Mouse (Mus musculus): ENCODE results near the gene Ttc12.
A peak's percentile ranks its signal among the peaks of the same experiment; 100 is the strongest.

The Ttc12 gene

DNA sequence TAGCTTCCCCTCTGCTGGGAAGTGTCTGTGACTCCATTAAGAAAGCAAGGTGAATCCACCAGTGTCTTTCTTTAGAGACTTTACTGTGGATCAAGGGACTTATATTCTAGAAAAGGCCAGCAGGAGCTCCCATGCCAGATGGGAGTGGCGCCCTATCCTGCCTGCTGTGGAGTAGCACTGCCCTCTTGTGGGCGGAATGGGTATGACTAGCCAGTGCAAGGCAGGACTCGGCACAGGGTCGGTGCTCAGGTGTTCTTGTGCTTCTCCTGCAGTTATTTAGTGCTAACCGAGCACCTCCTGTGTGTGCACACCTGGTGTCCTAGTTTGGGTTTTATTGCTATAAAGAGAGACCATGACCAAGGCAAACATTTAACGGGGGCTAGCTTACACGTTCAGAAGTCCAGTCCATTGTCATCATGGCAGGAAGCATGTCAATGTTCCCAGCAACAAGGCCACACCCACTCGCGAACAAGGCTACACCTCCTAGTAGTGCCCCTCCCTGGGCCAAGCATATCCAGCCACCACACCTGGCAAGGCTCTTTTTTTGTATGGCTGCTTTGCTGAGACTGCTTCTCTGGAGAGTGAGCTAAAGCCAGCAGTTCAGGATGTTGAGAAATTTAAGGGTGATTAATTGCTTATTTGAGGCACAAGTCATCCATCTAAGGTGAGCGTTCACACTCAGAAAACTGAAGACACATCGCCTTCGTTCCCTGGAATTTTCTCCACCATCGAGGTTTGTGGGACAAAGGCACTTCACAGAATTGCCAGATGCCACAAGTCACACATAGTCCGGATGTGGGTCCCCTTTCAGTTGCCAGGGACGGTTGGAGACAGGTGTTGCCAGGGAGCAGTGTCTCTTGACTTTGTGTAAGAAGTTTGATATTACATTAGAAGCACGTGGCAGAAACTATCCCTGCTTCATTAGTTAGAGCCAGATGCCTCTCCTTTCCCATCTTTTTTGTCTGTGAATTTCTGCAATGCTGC is 3.2 kb upstream of the Ttc12 start:
- DNase-seq (ENCODE audit: low read depth): peak; percentile 37

DNA sequence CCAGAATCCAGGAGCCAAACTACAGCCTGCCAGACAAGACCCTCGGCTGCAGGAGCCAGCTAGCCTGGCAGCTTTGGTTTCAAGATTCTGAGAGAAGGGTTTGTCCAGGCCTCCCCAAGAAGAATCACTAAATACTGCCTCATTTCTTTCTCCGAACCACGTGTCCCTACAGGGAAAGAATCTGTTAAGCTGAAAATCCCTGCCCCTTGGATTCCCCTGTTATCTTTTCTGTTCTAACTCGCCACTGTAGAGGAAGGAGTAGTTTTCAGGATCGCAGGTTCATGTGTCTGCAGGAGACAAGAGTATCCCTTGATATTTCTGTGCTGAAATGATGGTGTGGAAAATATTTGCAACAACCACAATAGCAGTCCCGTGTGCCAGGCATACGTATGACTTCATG is 2.2 kb upstream of the Ttc12 start:
- no peak for DNase-seq (ENCODE audit: low read depth)

DNA sequence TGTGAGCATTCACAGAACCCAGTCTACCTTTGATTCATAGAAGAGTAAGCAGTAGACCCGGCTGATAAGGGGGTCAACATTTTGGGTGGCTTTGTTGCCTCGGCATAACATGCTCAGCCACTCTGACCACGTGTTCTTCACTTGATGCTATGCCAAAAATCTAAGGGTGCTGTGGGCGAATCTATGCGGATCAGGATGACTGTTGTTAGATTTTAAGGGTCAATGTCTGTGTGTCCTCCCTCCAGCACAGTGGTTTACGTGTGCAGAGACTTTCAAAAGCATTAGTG is 1.6 kb upstream of the Ttc12 start:
- no peak for DNase-seq (ENCODE audit: low read depth)

DNA sequence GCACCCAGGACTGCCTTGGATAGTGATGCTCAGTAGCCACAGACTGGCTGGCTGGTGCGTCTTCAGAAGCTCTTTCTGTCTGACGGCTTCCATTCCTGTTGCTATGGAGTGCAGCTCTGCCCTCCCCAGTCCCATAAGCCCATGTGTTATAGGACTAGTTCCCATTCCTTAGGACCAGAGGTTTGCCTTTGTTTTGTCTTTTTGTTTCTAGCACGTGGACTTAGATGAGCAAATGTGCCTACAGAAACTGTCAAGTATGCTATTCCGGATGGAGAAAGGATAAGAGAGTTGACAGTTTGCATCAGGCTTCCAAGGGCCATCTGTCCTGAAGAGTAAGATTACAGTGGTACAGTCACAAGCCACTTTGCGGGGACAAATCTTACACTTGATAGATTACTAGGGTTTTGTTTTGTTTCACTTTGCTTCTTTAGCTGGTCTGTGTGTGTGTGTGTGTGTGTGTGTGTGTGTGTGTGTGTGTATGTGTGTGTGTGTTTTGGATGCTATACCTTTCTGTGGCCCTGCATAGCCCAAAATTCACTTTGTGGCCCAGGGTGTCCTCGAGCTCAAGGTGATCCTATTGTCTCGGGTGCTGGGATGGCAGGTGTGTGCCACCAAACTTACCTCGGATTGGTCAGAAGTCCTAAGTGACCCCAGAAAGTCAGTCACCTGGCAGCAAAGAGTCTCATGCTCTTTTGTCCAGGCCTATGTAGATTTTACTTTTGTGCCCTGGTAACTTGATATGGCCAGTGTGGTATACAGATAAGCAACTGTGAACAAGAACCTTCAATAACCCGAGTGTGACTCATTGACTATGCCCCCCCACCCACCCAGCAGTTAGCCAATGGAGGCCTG is 1.0 kb upstream of the Ttc12 start:
- no peak for DNase-seq (ENCODE audit: low read depth)

DNA sequence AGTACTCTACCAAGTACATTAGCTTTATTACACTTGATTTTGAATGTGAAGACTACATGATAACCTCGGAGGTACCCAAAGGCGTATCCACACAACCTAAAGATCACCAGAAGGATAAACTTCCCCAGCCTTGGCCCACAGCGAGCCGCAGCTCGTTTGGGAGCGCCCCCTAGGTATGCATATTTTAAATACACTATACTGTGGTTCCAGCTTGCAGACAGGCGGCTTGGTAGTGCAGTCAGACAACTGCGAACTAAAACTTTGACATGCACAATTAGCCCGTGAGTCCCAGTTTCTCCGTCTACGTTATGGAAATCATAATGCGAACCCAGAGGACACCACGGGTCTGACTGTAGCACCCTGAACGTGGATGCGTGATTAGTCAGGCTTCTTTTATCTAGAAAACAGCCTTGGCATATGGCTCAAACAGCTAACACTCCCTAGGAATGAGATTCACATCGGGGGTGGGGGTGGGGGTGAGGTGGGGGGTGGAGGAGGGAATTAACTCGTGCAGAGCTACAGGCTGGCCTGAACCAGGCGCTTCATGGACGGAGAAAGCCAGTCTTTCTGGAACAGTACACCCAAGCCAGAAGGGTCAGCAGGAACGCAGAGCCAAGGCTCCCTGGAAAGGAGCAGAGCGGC is 654 bp downstream of the Ttc12 start:
- peak; percentile 15 for DNase-seq (ENCODE audit: low read depth)

DNA sequence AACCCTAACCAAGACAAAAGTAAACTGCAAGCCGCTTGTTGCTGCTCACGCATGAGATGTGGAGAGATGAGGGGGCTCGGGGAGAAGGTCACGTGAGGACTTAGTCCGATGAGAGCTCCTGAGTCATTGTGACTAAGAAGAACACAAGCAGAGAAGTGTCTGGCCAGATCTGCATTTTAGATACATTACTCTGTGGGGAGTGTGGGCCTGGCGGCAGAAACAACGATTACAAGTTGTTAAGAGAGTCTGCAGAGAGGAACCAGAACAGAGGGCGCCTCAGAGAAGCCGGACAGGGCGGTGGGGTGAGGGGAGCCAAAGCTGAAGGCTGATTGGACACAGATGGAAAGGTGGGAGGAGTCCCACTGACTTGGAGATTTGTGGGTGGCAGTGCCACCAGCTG is 2.7 kb downstream of the Ttc12 start:
- DNase-seq (ENCODE audit: low read depth): peak; percentile 25

DNA sequence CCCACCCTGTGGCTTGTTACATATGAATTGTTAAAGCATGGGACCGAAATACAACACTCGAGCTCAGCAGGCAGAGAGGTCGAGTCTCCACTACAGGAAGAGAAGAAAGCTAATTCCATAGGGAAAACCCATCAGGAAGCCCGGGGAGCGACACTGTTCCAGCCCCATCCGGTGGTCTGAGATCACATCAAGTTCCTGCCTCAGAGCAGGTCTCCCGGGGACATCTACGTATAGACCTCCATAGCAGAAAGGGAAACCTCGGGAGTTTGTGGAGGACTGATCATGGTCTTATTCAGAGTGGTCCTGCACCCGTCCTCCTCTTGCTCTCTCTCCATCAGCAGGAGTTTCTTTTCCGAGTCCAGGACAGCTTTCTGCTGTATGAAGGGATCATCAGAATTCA is 13.9 kb downstream of the Ttc12 start:
- DNase-seq (ENCODE audit: low read depth): no peak

DNA sequence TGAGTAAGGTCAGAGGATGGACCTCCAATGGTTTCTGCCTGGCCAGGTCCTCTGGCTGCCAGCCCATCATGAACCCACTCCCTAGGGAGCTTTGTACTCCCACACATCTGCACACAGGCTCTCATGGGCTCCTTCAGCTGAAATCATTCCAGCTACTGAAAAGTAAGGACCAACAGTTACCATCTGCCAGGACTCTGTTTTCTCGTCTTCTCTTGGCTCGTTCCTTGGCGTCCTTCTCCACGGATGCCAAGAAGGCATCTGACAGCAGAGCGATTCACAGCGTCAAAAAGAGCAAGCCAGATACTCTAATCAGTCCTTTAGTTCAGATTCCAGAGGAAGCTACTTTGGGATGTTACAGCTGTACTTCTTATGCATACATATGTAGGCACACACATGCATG is 15.1 kb downstream of the Ttc12 start:
- no peak for DNase-seq (ENCODE audit: low read depth)

DNA sequence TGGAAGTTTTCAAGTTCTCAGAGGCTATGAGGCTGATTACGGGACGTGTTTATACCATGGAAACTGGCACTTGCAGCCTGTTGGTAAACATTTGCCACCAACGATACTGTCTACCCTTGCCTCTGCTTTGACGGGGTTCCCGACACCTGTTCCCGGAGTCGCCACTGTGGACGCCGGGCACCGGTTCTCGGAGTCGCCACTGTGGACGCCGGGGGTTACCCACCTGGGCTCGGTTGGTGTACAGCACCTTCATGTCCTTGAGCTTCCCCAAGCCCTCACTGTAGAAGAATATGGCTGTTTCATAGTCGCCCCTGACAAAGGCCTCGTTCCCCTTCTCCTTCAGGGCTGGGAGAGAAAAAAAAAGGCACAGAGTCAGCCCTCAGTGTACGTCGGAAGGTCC is 16.0 kb downstream of the Ttc12 start:
- no peak for DNase-seq (ENCODE audit: low read depth)

DNA sequence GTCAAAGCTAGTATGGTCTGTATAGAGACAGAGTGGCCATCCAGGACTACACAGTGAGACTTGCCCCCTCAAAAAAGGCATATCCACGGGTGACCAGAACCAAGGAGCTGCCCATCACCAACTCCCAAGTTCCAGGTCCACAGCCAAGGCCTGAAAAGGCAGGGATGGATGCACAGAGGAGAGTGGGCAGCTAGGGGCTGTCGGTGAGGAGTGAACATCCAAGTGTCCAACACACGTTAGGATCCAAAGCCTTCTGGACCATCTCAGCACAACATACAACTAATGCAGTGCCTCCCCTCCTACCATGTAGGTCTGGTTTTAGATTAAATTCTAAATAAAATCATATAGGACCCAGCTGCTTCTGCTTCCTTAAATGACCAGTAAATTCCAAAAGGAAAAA is 29.9 kb downstream of the Ttc12 start:
- no peak for DNase-seq (ENCODE audit: low read depth)

DNA sequence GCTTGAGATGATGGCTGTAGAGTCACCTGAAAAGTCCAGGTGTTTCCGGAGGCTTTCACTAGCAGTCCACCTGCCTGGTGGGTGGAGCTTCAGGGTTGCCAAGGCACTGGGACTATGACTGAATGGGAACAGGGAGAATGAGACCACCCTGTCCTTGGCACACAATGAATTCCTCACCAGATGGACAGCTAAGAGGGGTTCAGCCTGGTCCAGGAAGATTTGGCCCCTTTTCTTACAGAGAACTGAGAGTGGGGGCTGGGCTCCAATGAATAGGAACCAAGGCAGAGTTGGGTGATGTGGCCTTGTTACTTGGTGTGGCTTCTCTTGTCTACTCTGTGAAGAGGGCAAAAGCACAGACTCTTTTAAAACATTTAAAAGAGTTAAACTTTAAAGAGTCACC is 33.6 kb downstream of the Ttc12 start:
- DNase-seq (ENCODE audit: low read depth): no peak

DNA sequence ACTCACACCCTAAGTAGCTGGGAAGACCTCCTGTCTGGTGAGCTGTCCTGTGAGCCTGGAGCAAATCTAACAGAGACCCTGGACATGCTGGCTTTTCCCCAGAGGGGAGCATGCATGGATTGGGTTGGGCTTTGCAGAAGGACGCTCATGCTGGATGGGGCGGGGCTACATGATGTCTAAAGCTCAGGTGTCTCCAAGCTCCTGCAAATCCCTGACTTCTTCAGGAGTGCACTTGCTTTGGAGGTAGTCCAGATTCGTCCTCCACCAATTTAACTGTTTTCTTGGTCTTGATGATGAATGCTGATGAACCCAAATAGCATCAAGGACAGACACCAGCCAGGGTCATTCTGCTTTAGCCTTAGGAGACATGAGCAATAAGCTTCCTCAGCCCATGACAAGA is 35.5 kb downstream of the Ttc12 start:
- DNase-seq (ENCODE audit: low read depth): no peak

DNA sequence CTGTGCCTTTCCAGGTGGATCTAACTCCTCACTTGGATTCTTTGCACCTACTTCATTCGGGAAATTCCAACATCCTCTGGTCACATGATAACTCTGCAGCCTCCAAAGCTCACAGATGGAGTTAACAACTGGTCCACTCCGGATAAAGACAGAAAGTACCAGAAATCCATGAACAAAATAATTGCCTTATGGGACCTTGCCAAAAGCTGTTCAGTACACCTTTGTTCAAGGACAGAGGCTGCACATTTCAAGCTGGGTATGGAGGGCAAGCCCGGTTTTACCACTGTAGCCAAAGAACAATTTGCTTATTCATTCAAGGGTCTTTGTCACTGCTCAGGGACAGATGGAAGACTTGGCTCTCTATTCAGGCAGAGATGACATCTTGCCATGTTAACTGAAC is 43.4 kb downstream of the Ttc12 start:
- DNase-seq (ENCODE audit: low read depth): no peak

DNA sequence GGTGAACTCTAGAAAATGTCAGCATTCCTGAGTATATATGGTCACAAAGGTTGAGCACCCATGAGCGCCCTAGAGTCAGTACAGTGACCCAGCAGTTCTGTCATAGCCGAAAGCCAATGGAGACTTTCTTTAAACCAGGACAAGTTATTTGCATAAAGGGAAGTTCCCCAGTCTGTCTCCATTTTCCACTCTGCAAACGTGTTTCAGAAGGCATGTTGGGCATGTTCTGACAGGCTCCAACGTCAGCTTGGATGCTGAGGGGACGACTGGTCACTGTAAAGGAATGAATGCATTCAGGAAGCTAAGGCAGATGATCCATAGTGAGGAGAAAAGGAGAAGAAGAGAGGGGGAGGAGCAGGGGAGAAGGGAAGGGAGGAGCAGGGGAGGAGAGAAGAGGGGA is 58.5 kb downstream of the Ttc12 start:
- no peak for DNase-seq (ENCODE audit: low read depth)

DNA sequence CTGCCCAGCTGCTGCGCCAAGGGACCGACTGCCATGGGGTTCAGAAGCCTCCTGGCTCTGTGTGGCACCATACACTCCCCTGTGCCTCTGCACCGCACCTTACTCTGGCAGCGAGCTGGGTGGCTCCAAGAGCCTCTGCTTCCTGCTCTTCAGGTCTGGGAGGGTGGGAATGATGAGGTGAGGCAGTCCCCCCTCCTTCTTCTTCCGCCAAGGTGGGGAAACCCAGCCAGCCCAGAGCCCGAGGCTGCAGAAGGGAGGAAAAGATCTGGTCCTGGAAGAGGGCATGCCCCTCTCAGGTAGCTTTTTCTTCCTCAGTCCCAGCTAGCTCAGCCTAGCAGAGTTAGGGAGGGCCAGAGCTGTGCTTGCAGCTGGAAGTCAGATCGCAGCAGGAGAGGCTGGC is 59.1 kb downstream of the Ttc12 start, which contains the start of gene Ankk1:
Gene Ankk1 (minus strand): TSS at position 101 of the 400 bp plus-strand sequence.
- DNase-seq (ENCODE audit: low read depth): no peak

DNA sequence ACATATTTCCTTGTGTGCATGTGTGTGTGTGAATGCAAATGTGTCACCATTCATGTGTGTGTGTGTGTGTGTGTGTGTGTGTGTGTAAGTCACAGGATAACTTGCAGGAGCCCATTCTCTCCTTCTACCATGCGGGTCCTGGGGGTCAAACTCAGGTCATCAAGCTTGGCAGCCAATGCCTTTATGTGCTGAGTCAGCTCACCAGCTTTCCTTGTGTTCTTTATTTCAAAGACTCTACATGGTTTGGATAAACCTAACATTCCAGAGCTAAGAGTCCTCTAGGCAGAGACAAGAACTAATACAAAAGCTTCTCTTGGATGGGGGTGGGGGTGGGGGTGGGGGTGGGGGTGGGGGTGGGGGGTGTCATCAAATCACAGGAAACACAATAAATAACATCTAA is 60.4 kb downstream of the Ttc12 start:
- no peak for DNase-seq (ENCODE audit: low read depth)

DNA sequence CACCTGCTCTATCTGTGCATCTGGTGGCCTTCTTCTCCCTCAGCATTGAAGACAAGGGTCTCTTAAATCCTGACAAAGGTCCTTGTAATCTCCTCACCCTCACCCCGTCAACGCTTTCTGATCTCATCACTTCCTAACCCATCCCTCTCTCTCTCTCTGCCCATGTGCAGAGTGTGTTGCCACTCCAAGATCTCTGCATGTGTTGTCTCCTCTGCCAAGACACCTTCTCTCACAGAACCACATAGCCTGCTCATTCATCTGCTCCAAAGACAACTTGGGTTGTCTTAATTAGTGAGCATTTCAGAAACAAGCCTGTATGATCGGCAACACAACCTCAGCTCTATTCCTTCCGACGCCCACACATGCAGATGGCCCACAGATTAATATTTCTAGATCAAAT is 62.2 kb downstream of the Ttc12 start:
- DNase-seq (ENCODE audit: low read depth): no peak

DNA sequence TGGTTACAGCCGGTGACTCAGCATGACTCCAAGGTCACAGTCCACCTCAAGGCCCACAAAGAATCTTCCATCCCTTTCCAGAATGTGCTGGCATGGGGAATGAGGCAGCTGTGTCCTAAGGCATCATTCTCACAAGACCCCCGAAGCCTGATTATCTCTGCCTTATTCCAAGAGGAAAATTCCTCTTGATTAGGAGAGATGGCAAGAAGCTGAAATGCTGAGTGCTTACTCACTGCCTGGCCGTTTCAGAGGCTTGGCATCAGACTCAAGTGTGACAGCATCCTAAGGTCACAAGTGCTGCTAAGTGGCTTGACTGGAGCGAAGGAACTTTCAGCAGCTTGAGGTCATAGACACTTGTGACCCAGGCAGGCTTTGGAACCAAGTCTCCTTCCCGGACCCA is 75.4 kb downstream of the Ttc12 start:
- no peak for DNase-seq (ENCODE audit: low read depth)

DNA sequence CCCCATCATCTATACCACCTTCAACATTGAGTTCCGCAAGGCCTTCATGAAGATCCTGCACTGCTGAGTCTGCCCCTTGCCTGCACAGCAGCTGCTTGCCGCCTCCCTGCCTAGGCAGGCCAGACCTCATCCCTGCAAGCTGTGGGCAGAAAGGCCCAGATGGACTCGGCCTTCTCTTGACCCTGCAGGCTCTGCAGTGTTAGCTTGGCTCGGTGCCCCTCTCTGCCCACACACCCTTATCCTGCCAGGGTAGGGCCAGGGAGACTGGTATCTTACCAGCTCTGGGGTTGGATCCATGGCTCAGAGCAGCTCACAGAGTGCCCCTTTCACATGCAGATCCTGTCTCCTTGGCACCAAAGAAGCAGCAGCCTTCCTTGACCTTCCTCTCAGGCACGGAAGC is 79.0 kb downstream of the Ttc12 start:
- DNase-seq (ENCODE audit: low read depth): no peak

DNA sequence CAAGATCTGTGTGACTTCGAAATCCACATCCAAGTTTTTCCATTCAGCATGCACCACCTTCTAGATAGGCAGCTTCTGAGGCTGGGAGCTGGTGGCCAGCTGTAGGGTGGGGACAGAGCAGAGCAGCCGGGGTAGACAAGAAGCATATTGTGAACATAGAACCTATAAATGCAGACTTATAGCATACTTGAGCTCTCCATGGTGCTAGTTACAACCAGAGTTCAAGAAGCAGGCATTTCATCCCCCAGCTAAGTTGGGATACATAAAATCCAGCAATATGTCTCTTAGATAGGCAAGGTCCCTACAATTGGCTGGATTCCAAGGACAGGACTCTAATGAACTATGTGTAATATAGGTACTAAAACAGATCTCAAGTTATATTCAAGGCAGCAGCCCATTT is 82.3 kb downstream of the Ttc12 start:
- DNase-seq (ENCODE audit: low read depth): no peak

DNA sequence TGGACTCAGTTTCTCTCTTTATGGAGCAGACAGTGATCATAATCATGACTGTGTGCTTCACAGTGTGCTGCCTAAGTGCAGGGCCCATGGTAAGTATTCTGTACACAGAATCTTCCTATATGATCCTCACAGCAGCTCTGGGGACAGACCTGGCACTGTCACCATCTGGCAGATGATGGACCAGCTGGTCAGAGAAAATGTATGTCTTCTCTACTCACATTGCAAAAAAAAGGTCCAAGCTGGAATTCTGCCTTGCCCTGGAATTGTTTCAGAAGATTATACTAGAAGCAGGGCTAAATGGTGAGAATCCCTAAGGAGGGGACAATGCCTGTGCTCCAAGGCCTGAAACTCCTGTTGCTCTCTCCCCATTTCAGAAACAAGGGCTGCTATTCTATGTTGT is 90.0 kb downstream of the Ttc12 start:
- no peak for DNase-seq (ENCODE audit: low read depth)

DNA sequence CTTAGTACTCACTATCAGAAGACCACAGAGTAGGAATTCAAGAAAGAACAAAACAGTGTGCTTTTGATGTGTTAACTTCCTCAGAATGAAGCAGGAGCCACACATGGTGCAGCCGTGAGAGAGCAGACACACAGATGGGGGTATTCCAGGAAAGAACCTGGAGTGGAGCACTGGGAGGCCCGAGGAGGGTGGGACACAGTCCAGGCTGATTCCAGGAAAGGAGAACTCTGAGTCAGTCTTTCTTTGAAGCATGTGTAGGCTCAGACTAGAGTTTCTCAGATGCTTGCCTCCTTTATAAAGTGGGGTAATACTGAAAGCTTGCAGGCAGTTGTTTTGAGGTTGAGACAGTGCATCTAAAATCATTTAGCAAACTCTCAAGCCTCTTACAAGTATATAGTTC is 93.8 kb downstream of the Ttc12 start:
- DNase-seq (ENCODE audit: low read depth): no peak

Data from fibroblast of lung, adult 2 months (primary cell).